Mouse (Mus musculus) embryonic facial prominence, embryonic 11.5 days (tissue): Measurements from ENCODE around the gene Capn15. TPM values are rescaled to one million over a fixed set of nuclear protein-coding genes. Genes with fewer than 3 reads are reported as not detected.

ENCODE experiments used
- ATAC-seq: fragments of 200-750 bp; cut with Nextera tagmentation; replicated peaks from 2 replicates; pipeline ENCODE4 v1.8.0; 2017; ENCODE audit warnings: low read depth; ENCODE audit not compliant: insufficient number of reproducible peaks, low FRiP score, low TSS enrichment
- DNase-seq: peaks from one replicate; pipeline ENCODE4 v3.0.0-alpha.2; 2015; ENCODE audit warnings: low spot score
- H3K27ac ChIP-seq: fragments of 300-500 bp; sonication (generic); replicated peaks from 2 replicates; pipeline ENCODE4 v1.5.1; 2014; ENCODE audit warnings: mild to moderate bottlenecking, low read depth, low read length, control low read depth
- H3K27me3 ChIP-seq: fragments of 300-500 bp; sonication (generic); 2 replicates; pipeline ENCODE4 v1.6.1; 2014; ENCODE audit warnings: mild to moderate bottlenecking, low read length, moderate library complexity, mixed read lengths; ENCODE audit not compliant: control insufficient read depth, insufficient read depth
- H3K36me3 ChIP-seq: fragments of 300-500 bp; sonication (generic); replicated peaks from 2 replicates; pipeline ENCODE4 v1.6.1; 2014; ENCODE audit warnings: low read depth, mild to moderate bottlenecking, low read length, moderate library complexity, mixed read lengths; ENCODE audit not compliant: control insufficient read depth, insufficient read depth
- H3K4me1 ChIP-seq: fragments of 300-500 bp; sonication (generic); 2 replicates; pipeline ENCODE4 v1.6.1; 2014; ENCODE audit warnings: low read length, mixed read lengths; ENCODE audit not compliant: control insufficient read depth, insufficient read depth
- H3K4me2 ChIP-seq: fragments of 300-500 bp; sonication (generic); 2 replicates; pipeline ENCODE4 v1.6.1; 2014; ENCODE audit warnings: low read depth, mild to moderate bottlenecking, control low read depth, low read length, moderate library complexity
- H3K4me3 ChIP-seq: fragments of 300-500 bp; sonication (generic); 2 replicates; pipeline ENCODE4 v1.5.1; 2014; ENCODE audit warnings: low read depth, low read length, control low read depth
- H3K9ac ChIP-seq: fragments of 300-500 bp; sonication (generic); replicated peaks from 2 replicates; pipeline ENCODE4 v1.6.1; 2014; ENCODE audit warnings: mild to moderate bottlenecking, control low read depth, low read length
- H3K9me3 ChIP-seq: fragments of 300-500 bp; sonication (generic); replicated peaks from 2 replicates; pipeline ENCODE4 v1.6.1; 2016; ENCODE audit warnings: mild to moderate bottlenecking, low read length, inconsistent platforms, mixed read lengths; ENCODE audit not compliant: control insufficient read depth
- WGBS: fragments of 180-500 bp; shearing (Covaris S2); extraction: QIAGEN DNeasy Blood & Tissue Kit; methylation state at CpG from one replicate; pipeline ENCODE4 v1.1.7; 2014; 5-methylcytosine and 5-hydroxymethylcytosine counted together
- polyA plus RNA-seq: library from polyadenylated mRNA; unstranded; fragments of >200 nt; fragmentation: Nextera tagmentation; extraction: Ambion mirVana; gene quantifications from 2 replicates; pipeline ENCODE4 v1.2.1, GENCODE M21; 2014

Capn15 gene
- polyA plus RNA-seq, 1 experiment from 2014 or later: 20.2 TPM

- Histone ChIP-seq H3K4me3 (no peak overlapping the region), H3K4me2 (no peak overlapping the region), H3K36me3 (peaks cover 4% of the 10 kb centered on the region; the same call in 1 of the 2 replicates), H3K4me1 (no peaks in the 10 kb centered on the region), H3K9ac (no peak overlapping the region), H3K27me3 (no peaks in the 10 kb centered on the region), H3K27ac (no peak overlapping the region), H3K9me3 (no peaks in the 10 kb centered on the region)
- no peak for ATAC-seq
- DNase-seq: no peak
These were observed 22.7 kb upstream of the Capn15 start for GRCm38 (mm10) chr17:26008331-26008730.

- Histone ChIP-seq H3K9ac (no peak overlapping the region), H3K27me3 (no peaks in the 10 kb centered on the region), H3K27ac (no peak overlapping the region), H3K4me2 (no peak overlapping the region), H3K36me3 (peaks cover 4% of the 10 kb centered on the region; the same call in 1 of the 2 replicates), H3K4me3 (no peak overlapping the region), H3K4me1 (no peaks in the 10 kb centered on the region), H3K9me3 (no peaks in the 10 kb centered on the region)
- no peak for DNase-seq
- no peak for ATAC-seq
- 74% methylated on average over 2 of the region's 2 CpGs for WGBS
These were observed 22.1 kb upstream of the Capn15 start for GRCm38 (mm10) chr17:26007646-26008045.

- H3K9me3 ChIP-seq: no peaks in the 10 kb centered on the region
- no peak overlapping the region for H3K27ac ChIP-seq
- no peak for DNase-seq
- no peaks in the 10 kb centered on the region for H3K4me1 ChIP-seq
- no peak overlapping the region for H3K4me3 ChIP-seq
- WGBS: 72% methylated on average over 10 of the region's 10 CpGs
- peaks cover 4% of the 10 kb centered on the region; the same call in 1 of the 2 replicates for H3K36me3 ChIP-seq
- H3K4me2 ChIP-seq: no peak overlapping the region
- H3K9ac ChIP-seq: no peak overlapping the region
- no peak for ATAC-seq
- no peaks in the 10 kb centered on the region for H3K27me3 ChIP-seq
These were observed 20.3 kb upstream of the Capn15 start for GRCm38 (mm10) chr17:26005731-26006450.

GRCm38 (mm10) chr17:26004711-26005110 lies 19.1 kb upstream of the Capn15 start:
- WGBS: 89% methylated on average over 15 of the region's 15 CpGs

GRCm38 (mm10) chr17:26003864-26004263 lies 18.3 kb upstream of the Capn15 start:
- ATAC-seq (no peak), DNase-seq (no peak)
- no peaks in the 10 kb centered on the region for H3K4me1 ChIP-seq
- H3K36me3 ChIP-seq: peaks cover 4% of the 10 kb centered on the region; the same call in 1 of the 2 replicates
- WGBS: 90% methylated on average over 2 of the region's 2 CpGs
- H3K27ac ChIP-seq: no peak overlapping the region
- no peak overlapping the region for H3K4me2 ChIP-seq
- no peaks in the 10 kb centered on the region for H3K27me3 ChIP-seq
- H3K9ac ChIP-seq: no peak overlapping the region
- H3K4me3 ChIP-seq: no peak overlapping the region
- no peaks in the 10 kb centered on the region for H3K9me3 ChIP-seq

More at GRCm38 (mm10) chr17:26004711-26005110, 19.1 kb upstream of the Capn15 start:
- no peaks in the 10 kb centered on the region for H3K4me1 ChIP-seq
- ATAC-seq (no peak), DNase-seq (no peak)
- no peak overlapping the region for H3K4me3 ChIP-seq
- H3K36me3 ChIP-seq: peaks cover 4% of the 10 kb centered on the region; the same call in 1 of the 2 replicates
- no peak overlapping the region for H3K9ac ChIP-seq
- H3K4me2 ChIP-seq: no peak overlapping the region
- no peaks in the 10 kb centered on the region for H3K9me3 ChIP-seq
- H3K27ac ChIP-seq: no peak overlapping the region
- H3K27me3 ChIP-seq: no peaks in the 10 kb centered on the region

- Histone ChIP-seq H3K27me3 (no peaks in the 10 kb centered on the region), H3K9me3 (no peaks in the 10 kb centered on the region), H3K4me3 (no peak overlapping the region), H3K9ac (no peak overlapping the region), H3K27ac (no peak overlapping the region), H3K4me1 (no peaks in the 10 kb centered on the region), H3K4me2 (no peak overlapping the region), H3K36me3 (peaks cover 3% of the 10 kb centered on the region)
- WGBS: 89% methylated on average over 11 of the region's 11 CpGs
- no peak for ATAC-seq
- DNase-seq: no peak
These were observed 12.8 kb upstream of the Capn15 start for GRCm38 (mm10) chr17:25998425-25998824.

- no peak overlapping the region for H3K4me3 ChIP-seq
- peaks cover 19% of the 10 kb centered on the region for H3K36me3 ChIP-seq
- DNase-seq (no peak), ATAC-seq (no peak)
- no peak overlapping the region for H3K27ac ChIP-seq
- H3K9me3 ChIP-seq: no peaks in the 10 kb centered on the region
- WGBS: 87% methylated on average over 3 of the region's 3 CpGs
- H3K9ac ChIP-seq: no peak overlapping the region
- no peaks in the 10 kb centered on the region for H3K27me3 ChIP-seq
- no peak overlapping the region for H3K4me2 ChIP-seq
- H3K4me1 ChIP-seq: no peaks in the 10 kb centered on the region
These were observed 7.9 kb upstream of the Capn15 start for GRCm38 (mm10) chr17:25993489-25993888.

GRCm38 (mm10) chr17:25992274-25992673 lies 6.7 kb upstream of the Capn15 start:
- no peaks in the 10 kb centered on the region for H3K27me3 ChIP-seq
- peaks cover 17% of the 10 kb centered on the region for H3K36me3 ChIP-seq
- ATAC-seq (no peak), DNase-seq (no peak)
- WGBS: 94% methylated on average over 4 of the region's 4 CpGs
- H3K4me2 ChIP-seq: no peak overlapping the region
- H3K27ac ChIP-seq: no peak overlapping the region
- H3K9ac ChIP-seq: no peak overlapping the region
- H3K9me3 ChIP-seq: no peaks in the 10 kb centered on the region
- no peaks in the 10 kb centered on the region for H3K4me1 ChIP-seq
- H3K4me3 ChIP-seq: no peak overlapping the region
